Mouse (Mus musculus): ENCODE data around the gene Rps6kl1. TPM values are rescaled to one million over a fixed set of nuclear protein-coding genes. Genes with fewer than 3 reads are reported as not detected.

Gene Rps6kl1
- polyA plus RNA-seq, 1 experiment from 2014 or later = 3.8 TPM

GRCm38 (mm10) chr12:85109426-85109825, 41.6 kb downstream of the Rps6kl1 start:
- no peak overlapping the region for H3K27ac ChIP-seq
- peaks cover 11% of the 10 kb centered on the region; the same call in 1 of the 2 replicates for H3K36me3 ChIP-seq
- DNase-seq (ENCODE audit: low spot score) = no peak
- 0 out of 2 replicates have a peak, but pooled peaks cover 4% of the 10 kb centered on the region for H3K27me3 ChIP-seq (ENCODE audit: insufficient read depth, poor library complexity, severe bottlenecking)
- H3K4me3 ChIP-seq = peak overlapping the region; percentile 79; the same call in 1 of the 2 replicates
- H3K9me3 ChIP-seq = no peaks in the 10 kb centered on the region
- 67% methylated on average over 4 of the region's 4 CpGs for WGBS
- H3K4me1 ChIP-seq (replicated peaks) = peaks cover 42% of the 10 kb centered on the region

- Histone ChIP-seq H3K36me3 (peaks cover 10% of the 10 kb centered on the region; the same call in 1 of the 2 replicates), H3K4me1 (replicated peaks) (peaks cover 42% of the 10 kb centered on the region), H3K27me3 (ENCODE audit: insufficient read depth, poor library complexity, severe bottlenecking) (0 out of 2 replicates have a peak, but pooled peaks cover 4% of the 10 kb centered on the region), H3K27ac (no peak overlapping the region), H3K4me3 (no peak overlapping the region), H3K9me3 (no peaks in the 10 kb centered on the region)
- WGBS = 75% methylated on average over 3 of the region's 3 CpGs
- DNase-seq (ENCODE audit: low spot score) = no peak
These were observed 42.4 kb downstream of the Rps6kl1 start for GRCm38 (mm10) chr12:85108643-85109042.

- peaks cover 29% of the 10 kb centered on the region for H3K4me1 ChIP-seq (replicated peaks)
- no peaks in the 10 kb centered on the region for H3K9me3 ChIP-seq
- WGBS = 3% methylated on average over 8 of the region's 8 CpGs
- H3K27me3 ChIP-seq (ENCODE audit: insufficient read depth, poor library complexity, severe bottlenecking) = 0 out of 2 replicates have a peak, but pooled peaks cover 4% of the 10 kb centered on the region
- no peaks in the 10 kb centered on the region for H3K36me3 ChIP-seq
- DNase-seq (ENCODE audit: low spot score) = peak; percentile 38
- H3K27ac ChIP-seq = 0 out of 2 replicates have a peak overlapping the region, but pooled peaks have one; percentile 2
- H3K4me3 ChIP-seq = peak overlapping the region; percentile 37
These were observed 44.8 kb downstream of the Rps6kl1 start for GRCm38 (mm10) chr12:85106292-85106691.

GRCm38 (mm10) chr12:85104789-85105188, 46.3 kb downstream of the Rps6kl1 start:
- DNase-seq (ENCODE audit: low spot score) = no peak
- peaks cover 22% of the 10 kb centered on the region for H3K4me1 ChIP-seq (replicated peaks)
- H3K36me3 ChIP-seq = no peaks in the 10 kb centered on the region
- no peak overlapping the region for H3K27ac ChIP-seq
- no peaks in the 10 kb centered on the region for H3K9me3 ChIP-seq
- no peak overlapping the region for H3K4me3 ChIP-seq
- 0 out of 2 replicates have a peak, but pooled peaks cover 4% of the 10 kb centered on the region for H3K27me3 ChIP-seq (ENCODE audit: insufficient read depth, poor library complexity, severe bottlenecking)
- 90% methylated on average over 8 of the region's 8 CpGs for WGBS

GRCm38 (mm10) chr12:85103096-85103495, 48.0 kb downstream of the Rps6kl1 start:
- no peak for DNase-seq (ENCODE audit: low spot score)
- Histone ChIP-seq H3K9me3 (no peaks in the 10 kb centered on the region), H3K36me3 (no peaks in the 10 kb centered on the region), H3K27me3 (ENCODE audit: insufficient read depth, poor library complexity, severe bottlenecking) (no peaks in the 10 kb centered on the region), H3K4me3 (no peak overlapping the region), H3K4me1 (replicated peaks) (peaks cover 18% of the 10 kb centered on the region), H3K27ac (no peak overlapping the region)
- 80% methylated on average over 8 of the region's 8 CpGs for WGBS

GRCm38 (mm10) chr12:85101521-85102106, 49.5 kb downstream of the Rps6kl1 start:
- WGBS = 84% methylated on average over 5 of the region's 5 CpGs
- DNase-seq (ENCODE audit: low spot score) = no peak

GRCm38 (mm10) chr12:85101001-85101400, 50.1 kb downstream of the Rps6kl1 start:
- H3K4me1 ChIP-seq (replicated peaks) = peaks cover 9% of the 10 kb centered on the region; the same call in 1 of the 2 replicates
- H3K27me3 ChIP-seq (ENCODE audit: insufficient read depth, poor library complexity, severe bottlenecking) = no peaks in the 10 kb centered on the region
- no peaks in the 10 kb centered on the region for H3K36me3 ChIP-seq
- no peak for DNase-seq (ENCODE audit: low spot score)
- 59% methylated on average over 14 of the region's 14 CpGs for WGBS
- no peak overlapping the region for H3K4me3 ChIP-seq
- no peak overlapping the region for H3K27ac ChIP-seq
- no peaks in the 10 kb centered on the region for H3K9me3 ChIP-seq

More at GRCm38 (mm10) chr12:85101521-85102106, 49.5 kb downstream of the Rps6kl1 start:
- no peak overlapping the region for H3K27ac ChIP-seq
- H3K27me3 ChIP-seq (ENCODE audit: insufficient read depth, poor library complexity, severe bottlenecking) = no peaks in the 10 kb centered on the region
- H3K4me1 ChIP-seq (replicated peaks) = peaks cover 14% of the 10 kb centered on the region
- no peaks in the 10 kb centered on the region for H3K36me3 ChIP-seq
- H3K9me3 ChIP-seq = no peaks in the 10 kb centered on the region
- no peak overlapping the region for H3K4me3 ChIP-seq

- H3K36me3 ChIP-seq = peaks cover 7% of the 10 kb centered on the region; the same call in 1 of the 2 replicates
- WGBS = 82% methylated on average over 7 of the region's 7 CpGs
- H3K27me3 ChIP-seq (ENCODE audit: insufficient read depth, poor library complexity, severe bottlenecking) = no peaks in the 10 kb centered on the region
These were observed 55.2 kb downstream of the Rps6kl1 start for GRCm38 (mm10) chr12:85095859-85096258.

GRCm38 (mm10) chr12:85095146-85095545, 55.9 kb downstream of the Rps6kl1 start:
- no peaks in the 10 kb centered on the region for H3K9me3 ChIP-seq
- WGBS = 88% methylated on average over 11 of the region's 11 CpGs
- no peak overlapping the region for H3K4me3 ChIP-seq
- peak overlapping the region; percentile 35 for H3K27ac ChIP-seq
- DNase-seq (ENCODE audit: low spot score) = no peak
- peaks cover 16% of the 10 kb centered on the region for H3K4me1 ChIP-seq (replicated peaks)
- H3K27me3 ChIP-seq (ENCODE audit: insufficient read depth, poor library complexity, severe bottlenecking) = no peaks in the 10 kb centered on the region
- peaks cover 7% of the 10 kb centered on the region; the same call in 1 of the 2 replicates for H3K36me3 ChIP-seq

More at GRCm38 (mm10) chr12:85095859-85096258, 55.2 kb downstream of the Rps6kl1 start:
- Histone ChIP-seq H3K4me3 (no peak overlapping the region), H3K9me3 (no peaks in the 10 kb centered on the region), H3K27ac (no peak overlapping the region), H3K4me1 (replicated peaks) (peaks cover 16% of the 10 kb centered on the region)
- DNase-seq (ENCODE audit: low spot score) = no peak

GRCm38 (mm10) chr12:85094706-85095105, 56.4 kb downstream of the Rps6kl1 start:
- Histone ChIP-seq H3K4me1 (replicated peaks) (peaks cover 16% of the 10 kb centered on the region), H3K9me3 (no peaks in the 10 kb centered on the region), H3K4me3 (no peak overlapping the region), H3K27ac (peak overlapping the region; percentile 35; the same call in 1 of the 2 replicates), H3K36me3 (peaks cover 9% of the 10 kb centered on the region), H3K27me3 (ENCODE audit: insufficient read depth, poor library complexity, severe bottlenecking) (no peaks in the 10 kb centered on the region)
- DNase-seq (ENCODE audit: low spot score) = no peak
- WGBS = 85% methylated on average over 10 of the region's 10 CpGs

- Histone ChIP-seq H3K4me3 (no peak overlapping the region), H3K36me3 (peaks cover 16% of the 10 kb centered on the region), H3K9me3 (0 out of 2 replicates have a peak, but pooled peaks cover 1% of the 10 kb centered on the region), H3K27ac (0 out of 2 replicates have a peak overlapping the region, but pooled peaks have one; percentile 35), H3K4me1 (replicated peaks) (peaks cover 16% of the 10 kb centered on the region), H3K27me3 (ENCODE audit: insufficient read depth, poor library complexity, severe bottlenecking) (no peaks in the 10 kb centered on the region)
- 41% methylated on average over 14 of the region's 14 CpGs for WGBS
- peak; percentile 34 for DNase-seq (ENCODE audit: low spot score)
These were observed 57.1 kb downstream of the Rps6kl1 start for GRCm38 (mm10) chr12:85094010-85094409.

GRCm38 (mm10) chr12:85092214-85092613, 58.9 kb downstream of the Rps6kl1 start:
- DNase-seq (ENCODE audit: low spot score) = peak; percentile 46
- Histone ChIP-seq H3K27me3 (ENCODE audit: insufficient read depth, poor library complexity, severe bottlenecking) (no peaks in the 10 kb centered on the region), H3K27ac (no peak overlapping the region), H3K4me1 (replicated peaks) (peaks cover 16% of the 10 kb centered on the region), H3K4me3 (no peak overlapping the region), H3K9me3 (0 out of 2 replicates have a peak, but pooled peaks cover 5% of the 10 kb centered on the region), H3K36me3 (peaks cover 34% of the 10 kb centered on the region)
- 6% methylated on average over 3 of the region's 3 CpGs for WGBS

- DNase-seq (ENCODE audit: low spot score) = no peak
- Histone ChIP-seq H3K4me1 (replicated peaks) (peaks cover 16% of the 10 kb centered on the region), H3K36me3 (peaks cover 44% of the 10 kb centered on the region), H3K9me3 (0 out of 2 replicates have a peak, but pooled peaks cover 5% of the 10 kb centered on the region), H3K4me3 (no peak overlapping the region), H3K27me3 (ENCODE audit: insufficient read depth, poor library complexity, severe bottlenecking) (no peaks in the 10 kb centered on the region), H3K27ac (no peak overlapping the region)
- 79% methylated on average over 3 of the region's 3 CpGs for WGBS
These were observed 59.9 kb downstream of the Rps6kl1 start for GRCm38 (mm10) chr12:85091190-85091589.
